Mouse (Mus musculus) midbrain, postnatal 0 days (tissue): ENCODE data around the gene Hcn4. TPM values are rescaled to one million over a fixed set of nuclear protein-coding genes. Genes with fewer than 3 reads are reported as not detected.

ENCODE experiments used
- ATAC-seq: fragments of 200-750 bp; cut with Nextera tagmentation; 2 replicates; pipeline ENCODE4 v1.8.0; 2017; ENCODE audit warnings: moderate number of reproducible peaks, mild to moderate bottlenecking, moderate TSS enrichment, moderate library complexity; ENCODE audit not compliant: low FRiP score
- DNase-seq: peaks from one replicate; pipeline ENCODE4 v3.0.0-alpha.2; 2015; ENCODE audit warnings: low spot score
- H3K27ac ChIP-seq: fragments of 300-500 bp; sonication (generic); 2 replicates; pipeline ENCODE4 v1.5.1; 2014; ENCODE audit warnings: low read depth, mild to moderate bottlenecking, low read length, mixed read lengths
- H3K27me3 ChIP-seq: fragments of 300-500 bp; sonication (generic); 2 replicates; pipeline ENCODE4 v1.6.1; 2014; ENCODE audit warnings: low read length, control low read depth, mixed read lengths; ENCODE audit not compliant: insufficient read depth
- H3K36me3 ChIP-seq: fragments of 300-500 bp; sonication (generic); 2 replicates; pipeline ENCODE4 v1.6.1; 2014; ENCODE audit warnings: low read length, control low read depth, mixed read lengths; ENCODE audit not compliant: insufficient read depth
- H3K4me1 ChIP-seq: fragments of 300-500 bp; sonication (generic); 2 replicates; pipeline ENCODE4 v1.6.1; 2014; ENCODE audit warnings: mild to moderate bottlenecking, control low read depth, antibody characterized with exemption, low read length, mixed read lengths; ENCODE audit not compliant: insufficient read depth
- H3K4me2 ChIP-seq: fragments of 300-500 bp; sonication (generic); 2 replicates; pipeline ENCODE4 v1.6.1; 2014; ENCODE audit warnings: low read depth, mild to moderate bottlenecking, low read length, mixed read lengths; ENCODE audit not compliant: poor library complexity, severe bottlenecking
- H3K4me3 ChIP-seq: fragments of 300-500 bp; sonication (generic); 2 replicates; pipeline ENCODE4 v1.5.1; 2014; ENCODE audit warnings: low read depth, mild to moderate bottlenecking, low read length, moderate library complexity
- H3K9ac ChIP-seq: fragments of 300-500 bp; sonication (generic); replicated peaks from 2 replicates; pipeline ENCODE4 v1.6.1; 2014; ENCODE audit warnings: mild to moderate bottlenecking, low read length, moderate library complexity, mixed read lengths; ENCODE audit not compliant: poor library complexity, severe bottlenecking
- H3K9me3 ChIP-seq: fragments of 300-500 bp; sonication (generic); 2 replicates; pipeline ENCODE4 v1.6.1; 2016; ENCODE audit warnings: low read length, control low read depth
- CTCF ChIP-seq: IDR thresholded peaks from 2 replicates; pipeline ENCODE4 v1.5.1; 2016; ENCODE audit warnings: antibody characterized with exemption, mild to moderate bottlenecking
- WGBS: fragments of 180-500 bp; shearing (Covaris S2); extraction: QIAGEN DNeasy Blood & Tissue Kit; methylation state at CpG from one replicate; pipeline ENCODE4 v1.1.7; 2014; 5-methylcytosine and 5-hydroxymethylcytosine counted together
- polyA plus RNA-seq: library from polyadenylated mRNA; unstranded; fragments of >200 nt; fragmentation: Nextera tagmentation; extraction: Ambion mirVana; gene quantifications from 2 replicates; pipeline ENCODE4 v1.2.1, GENCODE M21; 2015
- total RNA-seq: library from RNA; depleted of rRNA; stranded (reverse); fragments of >200 nt; gene quantifications from 2 replicates; pipeline ENCODE4 v1.2.3, GENCODE M21; 2014

Gene Hcn4
- total and polyA plus RNA-seq, 2 experiments from 2014 or later, result 4.1 to 42.3 TPM

DNA sequence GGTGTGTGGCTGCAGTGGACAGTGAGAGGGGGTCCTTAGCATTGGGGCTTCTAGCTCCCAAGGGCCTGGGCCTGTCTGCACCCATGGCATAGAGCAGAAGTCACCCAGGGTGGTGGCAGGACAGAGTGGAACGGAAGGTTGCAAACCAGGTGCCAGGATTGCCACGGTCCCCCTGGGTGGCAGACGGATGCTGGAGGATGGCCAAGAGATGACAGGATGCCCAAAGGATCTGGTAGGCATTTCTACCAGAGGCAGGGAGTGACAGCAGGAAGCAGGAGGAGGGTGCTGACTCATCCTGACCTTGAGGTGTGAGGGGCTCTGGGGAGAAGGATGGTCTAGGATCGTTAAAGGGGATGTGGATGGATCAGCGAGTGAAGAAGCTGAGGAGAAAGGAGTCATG lies 15.3 kb downstream of the Hcn4 start:
- no peak for TF ChIP-seq CTCF
- ATAC-seq, result no peak
- Histone ChIP-seq H3K9me3 (no peaks in the 10 kb centered on the region), H3K27me3 (no peaks in the 10 kb centered on the region), H3K4me2 (no peak overlapping the region), H3K4me3 (no peak overlapping the region), H3K4me1 (no peaks in the 10 kb centered on the region; the same call in 1 of the 2 replicates), H3K27ac (no peak overlapping the region), H3K9ac (no peak overlapping the region), H3K36me3 (no peaks in the 10 kb centered on the region)
- WGBS, result 87% methylated on average over 5 of the region's 5 CpGs
- DNase-seq, result no peak

DNA sequence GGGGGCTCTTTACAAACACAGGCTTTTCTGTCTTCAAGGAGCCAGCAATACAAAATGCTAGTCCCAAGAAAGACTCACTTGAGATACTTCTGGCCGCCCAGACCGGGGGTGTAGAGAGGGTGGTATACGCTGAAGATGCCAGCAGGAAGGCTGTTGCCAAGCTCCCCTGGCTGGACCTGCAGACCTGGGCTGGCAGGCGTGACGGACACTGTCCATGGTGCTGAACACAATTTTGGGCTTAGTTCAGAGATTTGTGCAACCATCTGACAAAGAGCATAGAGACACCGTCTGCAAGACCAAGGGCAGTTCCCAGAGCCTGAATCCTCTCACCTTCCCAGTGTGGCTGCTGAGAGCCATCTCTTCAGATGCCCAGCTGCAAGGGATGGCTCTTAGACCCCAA lies 18.4 kb downstream of the Hcn4 start:
- no peak for ATAC-seq
- no peak overlapping the region for H3K9ac ChIP-seq
- TF ChIP-seq CTCF, result no peak
- peaks cover 11% of the 10 kb centered on the region; the same call in 1 of the 2 replicates for H3K36me3 ChIP-seq
- no peaks in the 10 kb centered on the region; the same call in 1 of the 2 replicates for H3K4me1 ChIP-seq
- DNase-seq, result no peak
- H3K4me2 ChIP-seq, result no peak overlapping the region
- H3K9me3 ChIP-seq, result no peaks in the 10 kb centered on the region
- H3K4me3 ChIP-seq, result no peak overlapping the region
- no peak overlapping the region for H3K27ac ChIP-seq
- no peaks in the 10 kb centered on the region for H3K27me3 ChIP-seq
- WGBS, result 34% methylated on average over 6 of the region's 6 CpGs

DNA sequence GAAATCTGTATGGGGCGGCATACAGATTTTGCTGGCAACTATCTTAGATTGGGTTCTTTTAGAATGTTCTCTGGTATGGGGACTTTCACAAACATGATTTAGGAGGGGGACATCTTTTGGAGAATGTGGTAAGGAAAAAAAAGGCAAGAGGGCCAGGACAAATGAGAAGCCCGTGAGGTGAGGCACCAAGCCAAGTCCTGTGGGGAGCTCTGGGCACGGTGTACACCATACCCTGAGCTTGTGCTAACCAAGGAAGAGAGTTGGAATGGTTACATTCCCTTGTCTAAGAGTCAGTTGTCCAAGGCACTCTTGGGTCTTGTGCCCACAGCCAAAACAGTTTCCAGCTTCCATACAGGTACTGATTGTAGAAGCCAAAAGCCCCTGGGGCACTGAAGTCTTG lies 21.4 kb downstream of the Hcn4 start:
- Histone ChIP-seq H3K9ac (no peak overlapping the region), H3K4me2 (no peak overlapping the region), H3K4me3 (no peak overlapping the region), H3K27ac (no peak overlapping the region), H3K9me3 (no peaks in the 10 kb centered on the region), H3K36me3 (peaks cover 11% of the 10 kb centered on the region; the same call in 1 of the 2 replicates), H3K27me3 (no peaks in the 10 kb centered on the region), H3K4me1 (no peaks in the 10 kb centered on the region)
- DNase-seq (no peak), ATAC-seq (no peak)
- WGBS, result 91% methylated on average over 3 of the region's 3 CpGs
- TF ChIP-seq CTCF, result no peak

DNA sequence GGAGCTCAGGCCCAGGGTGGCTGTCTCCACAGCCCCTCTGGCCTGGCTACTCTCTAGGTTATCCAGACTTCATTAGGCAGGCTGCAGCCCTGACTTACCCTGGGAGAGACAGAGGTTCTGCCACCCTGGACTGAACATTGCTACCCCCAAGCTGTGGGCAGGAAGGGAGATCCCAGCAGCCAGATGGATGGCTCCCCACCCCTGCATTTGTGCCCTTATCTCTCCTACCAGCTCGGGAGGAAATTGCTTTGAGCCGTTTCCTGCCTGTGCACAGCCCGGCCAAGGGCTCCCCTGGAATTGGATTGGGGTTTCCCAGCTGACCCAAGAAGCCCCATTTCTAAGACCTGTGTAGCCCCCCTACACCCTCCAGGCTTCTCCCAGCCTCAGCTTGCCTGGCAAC lies 23.8 kb downstream of the Hcn4 start:
- ATAC-seq, result no peak
- H3K4me3 ChIP-seq, result no peak overlapping the region
- WGBS, result 52% methylated on average over 3 of the region's 3 CpGs
- no peak for TF ChIP-seq CTCF
- H3K4me2 ChIP-seq, result no peak overlapping the region
- H3K27ac ChIP-seq, result no peak overlapping the region
- H3K4me1 ChIP-seq, result no peaks in the 10 kb centered on the region
- H3K9ac ChIP-seq, result no peak overlapping the region
- no peak for DNase-seq
- no peaks in the 10 kb centered on the region for H3K9me3 ChIP-seq
- H3K36me3 ChIP-seq, result peaks cover 12% of the 10 kb centered on the region; the same call in 1 of the 2 replicates
- H3K27me3 ChIP-seq, result no peaks in the 10 kb centered on the region

DNA sequence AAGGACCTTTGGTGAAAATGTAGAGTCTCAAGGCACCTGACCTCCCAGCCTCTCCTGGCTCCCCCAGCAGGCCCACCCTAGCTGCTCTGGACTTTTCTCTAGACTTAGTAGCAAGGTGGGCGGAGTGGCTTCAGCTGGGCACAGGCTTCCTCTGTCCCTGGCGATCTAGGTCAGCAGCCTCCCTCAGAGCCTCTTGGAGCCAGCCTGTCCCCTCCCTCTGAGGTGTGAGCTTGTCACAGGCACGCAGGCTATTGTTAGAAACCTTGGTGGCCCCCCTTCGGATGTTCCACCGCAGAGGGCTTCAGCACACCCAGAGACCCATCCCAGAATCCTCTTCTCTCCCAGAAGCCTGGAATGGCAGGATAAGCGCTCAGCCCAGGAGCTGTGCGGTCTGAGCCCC lies 24.5 kb downstream of the Hcn4 start:
- no peaks in the 10 kb centered on the region for H3K4me1 ChIP-seq
- H3K27me3 ChIP-seq, result no peaks in the 10 kb centered on the region
- H3K4me3 ChIP-seq, result no peak overlapping the region
- H3K27ac ChIP-seq, result no peak overlapping the region
- peaks cover 13% of the 10 kb centered on the region; the same call in 1 of the 2 replicates for H3K36me3 ChIP-seq
- ATAC-seq (no peak), DNase-seq (no peak)
- no peak for TF ChIP-seq CTCF
- 72% methylated on average over 7 of the region's 7 CpGs for WGBS
- H3K9me3 ChIP-seq, result no peaks in the 10 kb centered on the region
- H3K4me2 ChIP-seq, result no peak overlapping the region
- H3K9ac ChIP-seq, result no peak overlapping the region

DNA sequence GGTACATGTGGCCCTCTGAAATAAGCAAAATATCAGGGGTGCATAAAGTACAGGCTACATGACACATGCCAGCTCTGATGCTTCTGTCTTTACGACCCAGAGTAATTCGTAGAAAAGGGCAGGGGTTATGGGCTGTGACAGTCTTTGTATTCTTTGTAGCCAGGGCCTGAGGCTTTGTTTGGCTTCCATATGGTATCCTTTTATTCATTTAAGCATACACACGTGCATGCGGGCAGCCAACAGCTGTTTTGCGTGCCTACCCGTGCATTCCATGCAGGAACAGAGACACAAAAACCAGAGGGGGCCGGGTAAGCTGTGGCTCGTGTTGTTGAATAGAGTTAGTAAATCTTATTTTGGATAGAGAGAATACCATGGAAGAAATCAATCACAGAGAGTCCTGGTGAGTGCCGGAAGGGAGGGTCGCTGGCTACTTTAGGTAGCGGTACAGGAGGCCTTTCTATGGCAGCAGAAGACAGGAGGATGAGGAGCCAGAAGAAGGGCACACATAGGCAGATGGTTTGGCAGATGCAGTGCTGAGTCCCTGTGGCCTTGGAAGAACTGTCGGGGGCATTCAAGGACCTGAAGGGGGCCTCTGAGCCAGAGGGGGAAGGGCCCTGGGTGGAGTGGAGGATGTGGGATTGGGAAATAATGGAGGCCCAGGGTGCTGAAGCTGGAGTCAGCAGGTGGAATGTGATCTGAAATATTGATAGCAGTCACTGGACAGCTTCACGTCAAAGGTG lies 26.5 kb downstream of the Hcn4 start:
- ATAC-seq, result no peak
- no peak overlapping the region for H3K9ac ChIP-seq
- no peak for DNase-seq
- no peaks in the 10 kb centered on the region for H3K9me3 ChIP-seq
- no peaks in the 10 kb centered on the region; the same call in 1 of the 2 replicates for H3K4me1 ChIP-seq
- 25% methylated on average over 13 of the region's 13 CpGs for WGBS
- H3K4me2 ChIP-seq, result no peak overlapping the region
- no peak overlapping the region for H3K27ac ChIP-seq
- H3K36me3 ChIP-seq, result peaks cover 15% of the 10 kb centered on the region; the same call in 1 of the 2 replicates
- no peaks in the 10 kb centered on the region for H3K27me3 ChIP-seq
- no peak overlapping the region for H3K4me3 ChIP-seq
- no peak for TF ChIP-seq CTCF
